8 mouse cellular contexts compared by ENCODE assay signal in genomic region chr11:98767276-98767675, GRCm38 (mm10). TPM values are rescaled to one million over a fixed set of nuclear protein-coding genes. Genes with fewer than 3 reads are reported as not detected.
DNase-seq lines count a peak whose midpoint lies in the region; ATAC-seq and TF ChIP-seq lines count a peak whose summit lies in the region.

No protein-coding gene starts in this region.

- no peaks in the 10 kb centered on the region for H3K9me3 ChIP-seq in forebrain, embryonic 13.5 days (replicated peaks)
- no peaks in the 10 kb centered on the region for H3K9me3 ChIP-seq in hindbrain, embryonic 14.5 days (ENCODE audit: control insufficient read depth, low read length)
- no peaks in the 10 kb centered on the region for H3K9me3 ChIP-seq in liver, embryonic 14.5 days (ENCODE audit: control insufficient read depth, low read length)

- 19% methylated on average over 9 of the region's 9 CpGs for WGBS in forebrain, embryonic 13.5 days
- WGBS in hindbrain, embryonic 14.5 days: 14% methylated on average over 9 of the region's 9 CpGs
- 10% methylated on average over 9 of the region's 9 CpGs for WGBS in liver, embryonic 14.5 days (ENCODE audit: insufficient replicate concordance)

- H3K27ac ChIP-seq in forebrain, embryonic 13.5 days: peak overlapping the region; percentile 88
- H3K27ac ChIP-seq in hindbrain, embryonic 14.5 days: peak overlapping the region; percentile 77
- peak overlapping the region; percentile 17; the same call in 1 of the 2 replicates for H3K27ac ChIP-seq in liver, embryonic 14.5 days

- no peaks in the 10 kb centered on the region for H3K27me3 ChIP-seq in forebrain, embryonic 13.5 days
- no peaks in the 10 kb centered on the region for H3K27me3 ChIP-seq in hindbrain, embryonic 14.5 days (ENCODE audit: control insufficient read depth, insufficient read depth, low read length)
- no peaks in the 10 kb centered on the region for H3K27me3 ChIP-seq in liver, embryonic 14.5 days (ENCODE audit: control insufficient read depth, insufficient read depth, low read length)

- intact Hi-C loops in left cerebral cortex, postnatal 36 days (cut with DNase I): no loop called here

- peak; percentile 67 for ATAC-seq in forebrain, embryonic 13.5 days
- no peak; the same call in 1 of the 2 replicates for ATAC-seq in hindbrain, embryonic 14.5 days (ENCODE audit: low FRiP score)
- ATAC-seq in liver, embryonic 14.5 days (ENCODE audit: insufficient read depth): peak; percentile 64

- TF ChIP-seq EP300 in liver, embryonic 14.5 days (IDR thresholded peaks at IDR 0.05; ENCODE audit: low read depth): no peak

- TF ChIP-seq CTCF in brain, embryonic 14.5 days (IDR thresholded peaks at IDR 0.05; ENCODE audit: borderline replicate concordance, extremely low read depth, insufficient read depth, insufficient read length): no peak
- no peak for TF ChIP-seq CTCF in liver, embryonic 14.5 days (IDR thresholded peaks at IDR 0.05; ENCODE audit: low read depth)

- DNase-seq in left cerebral cortex, postnatal 36 days (ENCODE audit: low spot score in 2 of 2): peak; percentile 50 to 53
- DNase-seq in left cerebral cortex, adult 18-20 months (ENCODE audit: low spot score in 2 of 2): no peak
- peak; percentile 88 for DNase-seq in brain, embryonic 14.5 days (ENCODE audit: low read depth)
- no peak for DNase-seq in hindbrain, embryonic 14.5 days (ENCODE audit: low spot score)
- peak; percentile 59 to 70 (median 64) for DNase-seq in liver, embryonic 14.5 days (ENCODE audit: low read depth in 3 of 3, low spot score in 3 of 3)
- peak; percentile 89 for DNase-seq in retina, postnatal 1 day
- no peak for DNase-seq in spleen, postnatal 36 days (ENCODE audit: low spot score in 2 of 2)

- H3K4me2 ChIP-seq in forebrain, embryonic 13.5 days: peak overlapping the region; percentile 53
- no peak overlapping the region for H3K4me2 ChIP-seq in hindbrain, embryonic 14.5 days (replicated peaks)
- peak overlapping the region; percentile 80 for H3K4me2 ChIP-seq in liver, embryonic 14.5 days (ENCODE audit: low read depth)

- peaks cover 74% of the 10 kb centered on the region for H3K36me3 ChIP-seq in forebrain, embryonic 13.5 days (ENCODE audit: poor library complexity, severe bottlenecking)
- peaks cover 78% of the 10 kb centered on the region for H3K36me3 ChIP-seq in hindbrain, embryonic 14.5 days (replicated peaks; ENCODE audit: control insufficient read depth, insufficient read depth)
- peaks cover 6% of the 10 kb centered on the region; the same call in 1 of the 2 replicates for H3K36me3 ChIP-seq in liver, embryonic 14.5 days (replicated peaks; ENCODE audit: control insufficient read depth, insufficient read depth, low read depth)

- H3K4me3 ChIP-seq in forebrain, embryonic 13.5 days: no peak overlapping the region
- H3K4me3 ChIP-seq in hindbrain, embryonic 14.5 days (replicated peaks; ENCODE audit: low read length): no peak overlapping the region
- peak overlapping the region in 1 of 2 experiments; percentile 54; a peak in 2 of 4 replicates for H3K4me3 ChIP-seq in liver, embryonic 14.5 days (ENCODE audit: insufficient read depth in 1 of 2, low read depth in 2 of 2, low read length in 2 of 2)

- H3K4me1 ChIP-seq in forebrain, embryonic 13.5 days: peaks cover 54% of the 10 kb centered on the region
- peaks cover 37% of the 10 kb centered on the region for H3K4me1 ChIP-seq in hindbrain, embryonic 14.5 days (replicated peaks; ENCODE audit: control insufficient read depth, insufficient read depth, low read length)
- peaks cover 37 to 40% of the 10 kb centered on the region in 2 experiments for H3K4me1 ChIP-seq in liver, embryonic 14.5 days (replicated peaks; ENCODE audit: control insufficient read depth in 2 of 2, insufficient read depth in 2 of 2, low read length in 1 of 2)

- peak overlapping the region; percentile 10; the same call in 1 of the 2 replicates for H3K9ac ChIP-seq in forebrain, embryonic 13.5 days
- H3K9ac ChIP-seq in hindbrain, embryonic 14.5 days: peak overlapping the region; percentile 40
- no peak overlapping the region; the same call in 1 of the 2 replicates for H3K9ac ChIP-seq in liver, embryonic 14.5 days (replicated peaks)

- no peak for TF ChIP-seq POLR2A in brain, embryonic 14.5 days (IDR thresholded peaks at IDR 0.05; ENCODE audit: borderline replicate concordance, extremely low read depth, insufficient read depth, insufficient read length, poor library complexity, severe bottlenecking)

RNA-seq across cellular contexts. Expression of gene Nr1d1, which starts 7.9 kb away (rescaled TPM):
- 100 to 1,000 TPM; 117 to 141 TPM for total RNA-seq in left cerebral cortex, postnatal 36 days (2021)
- 100 to 1,000 TPM in 1 of 2 experiments, 10 to 100 TPM in 1; 87.2 to 122 TPM for total RNA-seq in left cerebral cortex, adult 18-20 months (2021)
- 3.6 and 4.1 TPM in 2 replicates for polyA plus RNA-seq in brain, embryonic 14.5 days (2012; rRNA removed)
- polyA plus RNA-seq in forebrain, embryonic 13.5 days (2015; fragmentation: Nextera tagmentation; extraction: Ambion mirVana): 2.1 and 2.3 TPM in 2 replicates
- 3.4 and 4.1 TPM in 2 replicates for polyA plus RNA-seq in hindbrain, embryonic 14.5 days (2014; fragmentation: Nextera tagmentation; extraction: Ambion mirVana)
- polyA plus RNA-seq in liver, embryonic 14.5 days (2012; rRNA removed): 0.54 and 0.65 TPM in 2 replicates
- polyA plus RNA-seq in liver, embryonic 14.5 days (2014; fragmentation: Nextera tagmentation; extraction: Ambion mirVana): 0.56 and 0.58 TPM in 2 replicates

RNA-seq across cellular contexts. Expression of gene Thra, which starts 26.8 kb away (rescaled TPM):
- 100 to 1,000 TPM; 718 to 779 TPM for total RNA-seq in left cerebral cortex, postnatal 36 days (2021)
- 100 to 1,000 TPM; 708 to 832 TPM for total RNA-seq in left cerebral cortex, adult 18-20 months (2021)
- 600 and 616 TPM in 2 replicates for polyA plus RNA-seq in brain, embryonic 14.5 days (2012; rRNA removed)
- 93.5 and 95.2 TPM in 2 replicates for polyA plus RNA-seq in forebrain, embryonic 13.5 days (2015; fragmentation: Nextera tagmentation; extraction: Ambion mirVana)
- polyA plus RNA-seq in hindbrain, embryonic 14.5 days (2014; fragmentation: Nextera tagmentation; extraction: Ambion mirVana): 165 and 181 TPM in 2 replicates
- 14.6 and 15.6 TPM in 2 replicates for polyA plus RNA-seq in liver, embryonic 14.5 days (2012; rRNA removed)
- 8.3 and 10.0 TPM in 2 replicates for polyA plus RNA-seq in liver, embryonic 14.5 days (2014; fragmentation: Nextera tagmentation; extraction: Ambion mirVana)

RNA-seq across cellular contexts. Expression of gene Msl1, which starts 28.0 kb away (rescaled TPM):
- 100 to 1,000 TPM; 169 to 193 TPM for total RNA-seq in left cerebral cortex, postnatal 36 days (2021)
- 100 to 1,000 TPM; 182 to 185 TPM for total RNA-seq in left cerebral cortex, adult 18-20 months (2021)
- 92.1 and 104 TPM in 2 replicates for polyA plus RNA-seq in brain, embryonic 14.5 days (2012; rRNA removed)
- polyA plus RNA-seq in forebrain, embryonic 13.5 days (2015; fragmentation: Nextera tagmentation; extraction: Ambion mirVana): 31.3 and 32.9 TPM in 2 replicates
- 23.6 and 24.1 TPM in 2 replicates for polyA plus RNA-seq in hindbrain, embryonic 14.5 days (2014; fragmentation: Nextera tagmentation; extraction: Ambion mirVana)
- polyA plus RNA-seq in liver, embryonic 14.5 days (2012; rRNA removed): 11.5 and 15.8 TPM in 2 replicates
- 4.5 and 4.9 TPM in 2 replicates for polyA plus RNA-seq in liver, embryonic 14.5 days (2014; fragmentation: Nextera tagmentation; extraction: Ambion mirVana)

RNA-seq across cellular contexts. Expression of gene Casc3, which starts 37.4 kb away (rescaled TPM):
- 10 to 100 TPM; 46.7 to 63.5 TPM for total RNA-seq in left cerebral cortex, postnatal 36 days (2021)
- 10 to 100 TPM; 53.0 to 57.3 TPM for total RNA-seq in left cerebral cortex, adult 18-20 months (2021)
- polyA plus RNA-seq in brain, embryonic 14.5 days (2012; rRNA removed): 66.6 and 74.3 TPM in 2 replicates
- 46.4 and 51.1 TPM in 2 replicates for polyA plus RNA-seq in forebrain, embryonic 13.5 days (2015; fragmentation: Nextera tagmentation; extraction: Ambion mirVana)
- 49.3 and 57.4 TPM in 2 replicates for polyA plus RNA-seq in hindbrain, embryonic 14.5 days (2014; fragmentation: Nextera tagmentation; extraction: Ambion mirVana)
- 12.2 and 12.7 TPM in 2 replicates for polyA plus RNA-seq in liver, embryonic 14.5 days (2012; rRNA removed)
- 11.5 and 13.0 TPM in 2 replicates for polyA plus RNA-seq in liver, embryonic 14.5 days (2014; fragmentation: Nextera tagmentation; extraction: Ambion mirVana)

RNA-seq across cellular contexts. Expression of gene Med24, which starts 38.0 kb away (rescaled TPM):
- 100 to 1,000 TPM; 123 to 133 TPM for total RNA-seq in left cerebral cortex, postnatal 36 days (2021)
- 100 to 1,000 TPM; 108 to 127 TPM for total RNA-seq in left cerebral cortex, adult 18-20 months (2021)
- 134 and 170 TPM in 2 replicates for polyA plus RNA-seq in brain, embryonic 14.5 days (2012; rRNA removed)
- polyA plus RNA-seq in forebrain, embryonic 13.5 days (2015; fragmentation: Nextera tagmentation; extraction: Ambion mirVana): 79.0 and 86.0 TPM in 2 replicates
- polyA plus RNA-seq in hindbrain, embryonic 14.5 days (2014; fragmentation: Nextera tagmentation; extraction: Ambion mirVana): 58.4 and 62.7 TPM in 2 replicates
- 25.0 and 29.6 TPM in 2 replicates for polyA plus RNA-seq in liver, embryonic 14.5 days (2012; rRNA removed)
- polyA plus RNA-seq in liver, embryonic 14.5 days (2014; fragmentation: Nextera tagmentation; extraction: Ambion mirVana): 21.3 and 25.6 TPM in 2 replicates

Comparison
In these comparisons a context has a peak if more than half of its experiments do, and no peak if none do; other contexts are left out.
1. DNase-seq: peak in left cerebral cortex, postnatal 36 days (2 of 2), brain, embryonic 14.5 days (single experiment), liver, embryonic 14.5 days (3 of 3) and retina, postnatal 1 day (single experiment); none in left cerebral cortex, adult 18-20 months (0 of 2), hindbrain, embryonic 14.5 days (single experiment) and spleen, postnatal 36 days (0 of 2).
2. H3K27ac ChIP-seq: peak in every context shown above with its lines; median percentile 88 in forebrain, embryonic 13.5 days; 77 in hindbrain, embryonic 14.5 days; 17 in liver, embryonic 14.5 days.